Mouse (Mus musculus): ENCODE measurements around the gene Scaper. TPM values are rescaled to one million over a fixed set of nuclear protein-coding genes. Genes with fewer than 3 reads are reported as not detected.

The Scaper gene
- polyA plus RNA-seq, 1 experiment from 2014 or later, result 13.4 TPM

GRCm38 (mm10) chr9:55525716-55526115 is 412.2 kb downstream of the Scaper start:
- no peaks in the 10 kb centered on the region for H3K4me1 ChIP-seq
- no peak overlapping the region for H3K4me2 ChIP-seq
- 47% methylated on average over 4 of the region's 4 CpGs for WGBS
- no peaks in the 10 kb centered on the region for H3K9me3 ChIP-seq
- H3K36me3 ChIP-seq, result no peaks in the 10 kb centered on the region
- no peak overlapping the region for H3K9ac ChIP-seq
- no peak overlapping the region for H3K27ac ChIP-seq
- no peak for ATAC-seq (ENCODE audit: insufficient number of reproducible peaks, low FRiP score, low TSS enrichment, low read depth)
- H3K4me3 ChIP-seq, result no peak overlapping the region
- no peaks in the 10 kb centered on the region for H3K27me3 ChIP-seq

DNA sequence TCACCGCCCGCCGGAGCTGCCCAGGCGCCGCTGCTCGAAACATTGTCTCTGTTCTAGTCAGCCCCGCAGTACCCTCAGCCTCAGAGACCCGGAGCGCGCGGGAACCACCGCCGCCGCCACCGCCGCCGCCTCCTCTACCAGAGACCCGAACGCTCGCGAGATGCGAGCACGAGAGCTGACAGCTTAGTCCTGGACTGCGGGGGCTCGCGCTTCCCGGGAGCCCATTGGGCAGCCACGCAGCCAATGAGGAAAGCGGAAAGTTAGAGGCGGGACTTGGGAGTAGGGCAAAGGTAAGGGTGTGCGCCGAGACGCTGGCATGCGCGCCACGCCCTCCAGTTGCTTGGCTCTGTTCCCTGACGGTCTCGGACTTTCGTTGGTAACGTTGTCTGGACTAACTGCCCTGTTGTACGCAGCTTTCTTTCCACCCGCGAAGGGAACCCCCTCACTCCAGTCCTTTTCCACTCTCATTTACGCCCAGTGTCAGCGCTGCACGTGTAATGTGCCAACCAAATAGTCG is 425.8 kb downstream of the Scaper start, which contains the start of gene Etfa:
Etfa (minus strand) TSS at position 217 of the 517 bp plus-strand sequence.
- Histone ChIP-seq H3K36me3 (no peaks in the 10 kb centered on the region), H3K9me3 (no peaks in the 10 kb centered on the region), H3K27ac (peak within 1 kb of the TSS; percentile 90), H3K27me3 (0 out of 2 replicates have a peak, but pooled peaks cover 7% of the 10 kb centered on the region), H3K4me2 (peak within 1 kb of the TSS; percentile 80), H3K9ac (peak within 1 kb of the TSS; percentile 92), H3K4me3 (peak within 1 kb of the TSS; percentile 91), H3K4me1 (peaks cover 4% of the 10 kb centered on the region)
- WGBS, result under 1% methylated on average over 47 of the region's 47 CpGs
- peak; percentile 98 for ATAC-seq (ENCODE audit: insufficient number of reproducible peaks, low FRiP score, low TSS enrichment, low read depth)

- WGBS, result under 1% methylated on average over 28 of the region's 32 CpGs
- ATAC-seq (ENCODE audit: insufficient number of reproducible peaks, low FRiP score, low TSS enrichment, low read depth), result peak; percentile 67
Measured at GRCm38 (mm10) chr9:55511521-55511993, 426.4 kb downstream of the Scaper start.

DNA sequence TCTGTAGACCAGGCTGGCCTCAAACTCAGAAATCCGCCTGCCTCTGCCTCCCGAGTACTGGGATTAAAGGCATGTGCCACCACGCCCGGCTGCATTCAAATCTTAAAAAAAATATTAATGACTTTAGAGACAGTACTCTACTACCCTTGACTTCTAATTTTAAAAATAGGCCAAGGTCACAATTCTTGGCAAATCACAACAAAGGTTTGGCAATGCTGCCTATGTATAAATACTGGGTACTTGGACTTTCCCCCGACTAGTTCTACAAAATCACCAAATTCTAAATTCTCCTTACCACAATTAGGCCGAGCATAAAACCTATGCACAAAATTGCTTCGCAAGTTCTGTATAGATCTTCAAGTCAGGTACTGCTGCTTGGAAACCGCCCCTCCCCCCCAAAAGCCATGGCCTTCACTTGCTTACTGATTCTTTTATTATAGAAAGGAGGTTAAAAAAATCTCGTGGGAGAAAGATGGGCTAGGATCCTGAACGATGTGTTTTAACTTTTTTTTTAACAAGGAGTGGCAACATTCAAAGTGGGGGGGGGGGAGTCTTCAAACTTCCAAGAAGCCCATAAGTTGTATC is 427.2 kb downstream of the Scaper start:
- peak overlapping the region; percentile 91 for H3K4me3 ChIP-seq
- H3K36me3 ChIP-seq, result no peaks in the 10 kb centered on the region
- WGBS, result 80% methylated on average over 10 of the region's 10 CpGs
- no peak for ATAC-seq (ENCODE audit: insufficient number of reproducible peaks, low FRiP score, low TSS enrichment, low read depth)
- peaks cover 4% of the 10 kb centered on the region for H3K4me1 ChIP-seq
- peak overlapping the region; percentile 80 for H3K4me2 ChIP-seq
- 0 out of 2 replicates have a peak, but pooled peaks cover 7% of the 10 kb centered on the region for H3K27me3 ChIP-seq
- H3K9ac ChIP-seq, result no peak overlapping the region
- H3K9me3 ChIP-seq, result no peaks in the 10 kb centered on the region
- no peak overlapping the region for H3K27ac ChIP-seq

More at GRCm38 (mm10) chr9:55511521-55511993, 426.4 kb downstream of the Scaper start:
- Histone ChIP-seq H3K27ac (peak overlapping the region; percentile 90), H3K9me3 (no peaks in the 10 kb centered on the region), H3K4me1 (peaks cover 4% of the 10 kb centered on the region), H3K4me2 (peak overlapping the region; percentile 80), H3K27me3 (0 out of 2 replicates have a peak, but pooled peaks cover 7% of the 10 kb centered on the region), H3K9ac (peak overlapping the region; percentile 92), H3K4me3 (peak overlapping the region; percentile 91), H3K36me3 (no peaks in the 10 kb centered on the region)

- H3K36me3 ChIP-seq, result no peaks in the 10 kb centered on the region
- no peak overlapping the region for H3K4me3 ChIP-seq
- no peak overlapping the region for H3K9ac ChIP-seq
- no peak for ATAC-seq (ENCODE audit: insufficient number of reproducible peaks, low FRiP score, low TSS enrichment, low read depth)
- WGBS, result 81% methylated on average over 1 of the region's 1 CpGs
- no peak overlapping the region for H3K27ac ChIP-seq
- no peak overlapping the region for H3K4me2 ChIP-seq
- H3K4me1 ChIP-seq, result peaks cover 4% of the 10 kb centered on the region
- H3K9me3 ChIP-seq, result no peaks in the 10 kb centered on the region
- H3K27me3 ChIP-seq, result 0 out of 2 replicates have a peak, but pooled peaks cover 7% of the 10 kb centered on the region
Measured at GRCm38 (mm10) chr9:55509731-55510130, 428.2 kb downstream of the Scaper start.

GRCm38 (mm10) chr9:55508701-55509100 is 429.2 kb downstream of the Scaper start:
- 80% methylated on average over 4 of the region's 4 CpGs for WGBS
- no peak overlapping the region for H3K27ac ChIP-seq
- ATAC-seq (ENCODE audit: insufficient number of reproducible peaks, low FRiP score, low TSS enrichment, low read depth), result no peak
- H3K9me3 ChIP-seq, result no peaks in the 10 kb centered on the region
- peaks cover 4% of the 10 kb centered on the region for H3K4me1 ChIP-seq
- H3K36me3 ChIP-seq, result no peaks in the 10 kb centered on the region
- H3K9ac ChIP-seq, result no peak overlapping the region
- no peak overlapping the region for H3K4me2 ChIP-seq
- H3K27me3 ChIP-seq, result 0 out of 2 replicates have a peak, but pooled peaks cover 1% of the 10 kb centered on the region
- no peak overlapping the region for H3K4me3 ChIP-seq

DNA sequence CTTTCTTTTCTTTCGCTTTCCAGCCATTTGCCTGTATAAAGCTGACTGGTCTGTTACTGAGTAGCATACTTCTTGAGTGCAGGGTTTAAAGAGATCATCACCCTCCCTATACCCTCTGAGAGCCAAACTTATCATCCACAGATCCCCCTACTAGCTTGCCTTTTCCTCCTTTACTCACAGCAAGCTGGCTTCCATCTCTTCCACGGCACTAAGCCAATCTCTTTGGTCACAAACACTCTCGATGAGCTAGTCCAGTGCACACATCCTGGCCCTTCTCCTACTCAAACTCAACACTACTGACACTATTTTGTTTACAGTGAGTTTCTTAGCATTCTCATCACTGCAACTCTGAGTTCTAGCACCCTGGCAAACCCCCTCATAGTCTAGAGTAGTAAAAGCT is 430.0 kb downstream of the Scaper start:
- no peaks in the 10 kb centered on the region for H3K27me3 ChIP-seq

More for the DNA sequence above, 430.0 kb downstream of the Scaper start:
- Histone ChIP-seq H3K27ac (no peak overlapping the region), H3K4me3 (no peak overlapping the region), H3K4me2 (no peak overlapping the region), H3K9me3 (no peaks in the 10 kb centered on the region), H3K4me1 (peaks cover 4% of the 10 kb centered on the region), H3K36me3 (no peaks in the 10 kb centered on the region), H3K9ac (no peak overlapping the region)
- 83% methylated on average over 3 of the region's 3 CpGs for WGBS
- no peak for ATAC-seq (ENCODE audit: insufficient number of reproducible peaks, low FRiP score, low TSS enrichment, low read depth)

Other genes starting within 250 kb of the Scaper start
- gene 4930563M21Rik, start 72.4 kb upstream of the Scaper start, polyA plus RNA-seq (2015; fragmentation: Nextera tagmentation; extraction: Ambion mirVana), result not detected in 2 replicates
- 240 and 246 TPM in 2 replicates for gene Rcn2, start 103.7 kb upstream of the Scaper start, polyA plus RNA-seq (2015; fragmentation: Nextera tagmentation; extraction: Ambion mirVana)
- gene Pstpip1, start 151.8 kb upstream of the Scaper start, polyA plus RNA-seq (2015; fragmentation: Nextera tagmentation; extraction: Ambion mirVana), result 3.1 and 4.1 TPM in 2 replicates
- 463 and 504 TPM in 2 replicates for gene Tspan3, start 227.4 kb upstream of the Scaper start, polyA plus RNA-seq (2015; fragmentation: Nextera tagmentation; extraction: Ambion mirVana)

Measured in limb, embryonic 15.5 days (tissue).